Mouse (Mus musculus) layer of hippocampus, adult 9-10 months (tissue): ENCODE results near the gene Coa3.
"Not testable (repeated sequence)": the region's sequence is repeated elsewhere in the genome, so short reads cannot be mapped to it uniquely, and the experiment has no call there.

Experiments used
- DNase-seq: peaks from one replicate; pipeline ENCODE4 v3.0.0; 2022; ENCODE audit warnings: low spot score

The Coa3 gene

GRCm38 (mm10) chr11:101278223-101279192 lies at the start of gene Coa3, which contains the start of gene Cntd1:
Gene Coa3 (minus strand): TSS chr11:101279114.
Gene Cntd1 (plus strand): TSS chr11:101279012.
- DNase-seq = peak; percentile 76

- DNase-seq = no peak
Measured at GRCm38 (mm10) chr11:101327311-101327710, 48.4 kb upstream of the Coa3 start.

- DNase-seq = no peak
Measured at GRCm38 (mm10) chr11:101326147-101326546, 47.2 kb upstream of the Coa3 start.

GRCm38 (mm10) chr11:101325201-101325600 lies 46.3 kb upstream of the Coa3 start:
- not testable (repeated sequence) for DNase-seq

- DNase-seq = no peak
Measured at GRCm38 (mm10) chr11:101324763-101325162, 45.8 kb upstream of the Coa3 start, which contains the start of gene Aoc2. Gene Aoc2 (plus strand): TSS chr11:101325063.

- DNase-seq = peak; percentile 54
Measured at GRCm38 (mm10) chr11:101323609-101324008, 44.7 kb upstream of the Coa3 start.

- no peak for DNase-seq
Measured at GRCm38 (mm10) chr11:101316501-101316917, 37.6 kb upstream of the Coa3 start.

GRCm38 (mm10) chr11:101315665-101316500 lies 37.0 kb upstream of the Coa3 start, which contains the start of gene Psme3:
Gene Psme3 (plus strand): TSS chr11:101316213.
- DNase-seq = peak; percentile 93

GRCm38 (mm10) chr11:101315082-101315650 lies 36.3 kb upstream of the Coa3 start:
- no peak for DNase-seq

- DNase-seq = no peak
Measured at GRCm38 (mm10) chr11:101314567-101314966, 35.7 kb upstream of the Coa3 start.

- DNase-seq = no peak
Measured at GRCm38 (mm10) chr11:101312150-101312549, 33.2 kb upstream of the Coa3 start.

GRCm38 (mm10) chr11:101311083-101311482 lies 32.2 kb upstream of the Coa3 start:
- no peak for DNase-seq

- no peak for DNase-seq
Measured at GRCm38 (mm10) chr11:101307744-101308143, 28.8 kb upstream of the Coa3 start.

GRCm38 (mm10) chr11:101302004-101302798 lies 23.3 kb upstream of the Coa3 start, which contains the start of gene Becn1:
Gene Becn1 (minus strand): TSS chr11:101302286.
- peak; percentile 89 for DNase-seq

- DNase-seq = no peak
Measured at GRCm38 (mm10) chr11:101301299-101302003, 22.5 kb upstream of the Coa3 start.

- no peak for DNase-seq
Measured at GRCm38 (mm10) chr11:101300881-101301280, 22.0 kb upstream of the Coa3 start.

GRCm38 (mm10) chr11:101295191-101295590 lies 16.3 kb upstream of the Coa3 start:
- DNase-seq = no peak

GRCm38 (mm10) chr11:101291231-101291630 lies 12.3 kb upstream of the Coa3 start:
- no peak for DNase-seq

- no peak for DNase-seq
Measured at GRCm38 (mm10) chr11:101287306-101287705, 8.4 kb upstream of the Coa3 start.

- DNase-seq = no peak
Measured at GRCm38 (mm10) chr11:101283805-101284204, 4.9 kb upstream of the Coa3 start.
